Mouse (Mus musculus): ENCODE results near the gene Ing1. TPM values are rescaled to one million over a fixed set of nuclear protein-coding genes. Genes with fewer than 3 reads are reported as not detected.

The Ing1 gene
- polyA plus RNA-seq, 1 experiment from 2014 or later = 29.1 TPM

DNA sequence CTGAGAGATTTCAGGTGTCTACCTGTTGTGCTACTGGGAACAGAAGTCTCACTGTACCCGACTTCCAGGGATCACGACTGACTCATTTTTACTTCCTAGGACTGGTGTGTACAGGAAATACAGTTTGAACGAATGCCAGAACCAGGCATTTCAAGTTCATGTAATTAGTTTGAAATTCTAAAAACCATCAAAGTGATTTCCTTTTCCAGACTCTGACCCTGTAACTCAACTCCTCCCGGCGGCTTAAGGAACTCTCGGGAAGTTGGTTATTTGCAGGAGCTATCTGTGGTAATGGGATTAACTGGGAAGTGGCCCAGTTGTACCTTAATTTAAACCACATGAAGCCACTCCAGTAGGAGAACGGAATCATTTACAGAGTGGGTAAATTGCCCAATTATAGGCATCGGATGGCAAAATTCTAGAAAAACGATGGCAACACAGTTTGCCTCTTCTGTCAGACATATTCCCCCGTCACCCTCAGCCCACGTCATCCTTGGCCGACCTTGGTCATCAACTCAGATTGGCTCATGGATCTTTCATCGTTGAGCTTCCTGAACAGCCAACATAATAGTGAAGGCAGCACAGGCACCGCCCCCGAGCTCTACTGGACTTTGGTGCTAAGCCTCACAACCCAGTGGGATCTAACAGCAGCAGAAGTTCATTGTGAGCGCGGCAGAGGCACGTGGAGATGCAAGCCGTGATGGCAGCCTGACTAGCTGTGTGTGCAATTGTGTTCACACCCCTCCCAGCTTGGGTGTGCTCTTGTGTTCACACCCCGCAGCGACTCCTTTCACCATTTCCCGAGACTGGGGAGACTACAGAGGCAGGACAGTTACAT is 14.1 kb downstream of the Ing1 start:
- Histone ChIP-seq H3K9ac (ENCODE audit: low read length) (no peak overlapping the region), H3K9me3 (replicated peaks; ENCODE audit: control insufficient read depth, low read length) (0 out of 2 replicates have a peak, but pooled peaks cover 2% of the 10 kb centered on the region), H3K27me3 (ENCODE audit: control insufficient read depth, insufficient read depth, low read length) (no peaks in the 10 kb centered on the region), H3K4me1 (ENCODE audit: control insufficient read depth, insufficient read depth, low read length) (no peaks in the 10 kb centered on the region), H3K36me3 (ENCODE audit: control insufficient read depth, insufficient read depth) (peaks cover 11% of the 10 kb centered on the region), H3K27ac (ENCODE audit: low read length) (no peak overlapping the region), H3K4me3 (ENCODE audit: low read length) (no peak overlapping the region), H3K4me2 (ENCODE audit: low read depth, low read length) (no peak overlapping the region)
- WGBS = 78% methylated on average over 22 of the region's 22 CpGs
- ATAC-seq (replicated peaks; ENCODE audit: extremely low read depth, insufficient read depth, low FRiP score) = no peak

DNA sequence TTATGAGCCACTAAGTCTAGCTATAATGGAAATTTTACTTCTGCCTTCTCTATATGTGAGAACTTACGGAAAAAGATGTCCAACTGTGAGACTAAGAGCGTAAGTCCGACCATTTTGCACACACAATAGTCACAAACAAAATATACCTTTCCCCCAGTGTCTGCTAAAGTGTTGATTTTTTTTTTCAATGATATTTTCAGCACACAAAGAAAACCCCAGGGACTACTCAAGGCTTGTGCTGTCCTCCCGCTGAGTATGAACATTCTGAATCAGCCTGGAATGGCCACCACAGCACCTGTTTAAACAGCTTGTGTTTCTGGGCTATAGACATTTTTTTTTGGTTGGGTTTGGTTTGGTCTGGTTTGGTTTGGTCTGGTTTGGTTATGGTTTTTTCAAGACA is 15.4 kb downstream of the Ing1 start:
- 0 out of 2 replicates have a peak, but pooled peaks cover 7% of the 10 kb centered on the region for H3K36me3 ChIP-seq (ENCODE audit: control insufficient read depth, insufficient read depth)
- H3K4me2 ChIP-seq (ENCODE audit: low read depth, low read length) = no peak overlapping the region
- ATAC-seq (replicated peaks; ENCODE audit: extremely low read depth, insufficient read depth, low FRiP score) = no peak
- H3K9ac ChIP-seq (ENCODE audit: low read length) = no peak overlapping the region
- no peak overlapping the region for H3K4me3 ChIP-seq (ENCODE audit: low read length)
- H3K9me3 ChIP-seq (replicated peaks; ENCODE audit: control insufficient read depth, low read length) = no peaks in the 10 kb centered on the region
- WGBS = 94% methylated on average over 4 of the region's 4 CpGs
- H3K4me1 ChIP-seq (ENCODE audit: control insufficient read depth, insufficient read depth, low read length) = no peaks in the 10 kb centered on the region; the same call in 1 of the 2 replicates
- H3K27ac ChIP-seq (ENCODE audit: low read length) = no peak overlapping the region
- no peaks in the 10 kb centered on the region for H3K27me3 ChIP-seq (ENCODE audit: control insufficient read depth, insufficient read depth, low read length)

DNA sequence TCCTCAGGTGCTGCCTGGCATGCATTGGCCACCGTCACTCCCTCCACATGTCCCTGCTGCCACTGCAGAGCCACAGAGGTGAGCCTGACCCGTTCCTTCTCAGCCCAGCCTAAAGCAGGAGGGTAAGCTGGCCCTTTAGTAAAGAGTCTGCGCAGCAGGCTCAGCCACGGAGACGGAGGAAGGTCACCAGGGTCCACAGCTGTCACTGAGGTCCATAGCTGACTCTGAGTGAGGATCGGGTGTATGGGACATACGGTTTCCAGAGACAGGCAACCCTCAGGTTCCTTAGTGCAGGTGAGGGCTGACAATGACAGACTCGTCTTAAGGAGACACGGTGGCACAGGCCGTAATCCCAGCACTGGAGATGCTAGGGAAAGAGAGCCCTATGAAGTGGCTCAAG is 16.6 kb downstream of the Ing1 start:
- ATAC-seq (replicated peaks; ENCODE audit: extremely low read depth, insufficient read depth, low FRiP score) = no peak
- Histone ChIP-seq H3K4me1 (ENCODE audit: control insufficient read depth, insufficient read depth, low read length) (no peaks in the 10 kb centered on the region; the same call in 1 of the 2 replicates), H3K4me3 (ENCODE audit: low read length) (no peak overlapping the region), H3K36me3 (ENCODE audit: control insufficient read depth, insufficient read depth) (0 out of 2 replicates have a peak, but pooled peaks cover 4% of the 10 kb centered on the region), H3K27ac (ENCODE audit: low read length) (no peak overlapping the region), H3K9ac (ENCODE audit: low read length) (no peak overlapping the region), H3K27me3 (ENCODE audit: control insufficient read depth, insufficient read depth, low read length) (no peaks in the 10 kb centered on the region), H3K9me3 (replicated peaks; ENCODE audit: control insufficient read depth, low read length) (no peaks in the 10 kb centered on the region), H3K4me2 (ENCODE audit: low read depth, low read length) (no peak overlapping the region)
- WGBS = 85% methylated on average over 10 of the region's 10 CpGs

DNA sequence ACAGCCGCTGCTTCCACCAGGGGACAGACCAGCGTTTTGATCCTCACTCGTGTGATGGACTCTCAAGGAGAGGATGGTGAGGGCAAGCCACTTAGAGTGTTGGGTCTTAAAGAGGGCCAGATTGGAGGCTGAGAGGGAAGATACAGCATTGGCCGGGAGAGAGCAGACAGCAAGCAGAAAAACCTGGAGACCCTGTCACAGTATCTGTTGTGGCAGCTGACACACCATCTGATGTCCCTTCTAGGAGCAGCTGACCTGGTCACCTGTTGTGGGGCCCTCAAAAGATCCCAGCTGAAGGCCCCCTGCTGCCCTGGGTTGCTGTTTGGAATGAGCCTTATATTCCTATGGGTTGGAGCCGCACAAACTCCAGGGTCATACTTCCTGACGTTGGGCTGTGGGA is 17.1 kb downstream of the Ing1 start:
- no peak overlapping the region for H3K27ac ChIP-seq (ENCODE audit: low read length)
- 0 out of 2 replicates have a peak, but pooled peaks cover 2% of the 10 kb centered on the region for H3K36me3 ChIP-seq (ENCODE audit: control insufficient read depth, insufficient read depth)
- ATAC-seq (replicated peaks; ENCODE audit: extremely low read depth, insufficient read depth, low FRiP score) = no peak
- WGBS = 62% methylated on average over 6 of the region's 6 CpGs
- no peaks in the 10 kb centered on the region for H3K27me3 ChIP-seq (ENCODE audit: control insufficient read depth, insufficient read depth, low read length)
- H3K4me1 ChIP-seq (ENCODE audit: control insufficient read depth, insufficient read depth, low read length) = no peaks in the 10 kb centered on the region; the same call in 1 of the 2 replicates
- no peak overlapping the region for H3K4me3 ChIP-seq (ENCODE audit: low read length)
- H3K9me3 ChIP-seq (replicated peaks; ENCODE audit: control insufficient read depth, low read length) = no peaks in the 10 kb centered on the region
- no peak overlapping the region for H3K9ac ChIP-seq (ENCODE audit: low read length)
- H3K4me2 ChIP-seq (ENCODE audit: low read depth, low read length) = no peak overlapping the region

DNA sequence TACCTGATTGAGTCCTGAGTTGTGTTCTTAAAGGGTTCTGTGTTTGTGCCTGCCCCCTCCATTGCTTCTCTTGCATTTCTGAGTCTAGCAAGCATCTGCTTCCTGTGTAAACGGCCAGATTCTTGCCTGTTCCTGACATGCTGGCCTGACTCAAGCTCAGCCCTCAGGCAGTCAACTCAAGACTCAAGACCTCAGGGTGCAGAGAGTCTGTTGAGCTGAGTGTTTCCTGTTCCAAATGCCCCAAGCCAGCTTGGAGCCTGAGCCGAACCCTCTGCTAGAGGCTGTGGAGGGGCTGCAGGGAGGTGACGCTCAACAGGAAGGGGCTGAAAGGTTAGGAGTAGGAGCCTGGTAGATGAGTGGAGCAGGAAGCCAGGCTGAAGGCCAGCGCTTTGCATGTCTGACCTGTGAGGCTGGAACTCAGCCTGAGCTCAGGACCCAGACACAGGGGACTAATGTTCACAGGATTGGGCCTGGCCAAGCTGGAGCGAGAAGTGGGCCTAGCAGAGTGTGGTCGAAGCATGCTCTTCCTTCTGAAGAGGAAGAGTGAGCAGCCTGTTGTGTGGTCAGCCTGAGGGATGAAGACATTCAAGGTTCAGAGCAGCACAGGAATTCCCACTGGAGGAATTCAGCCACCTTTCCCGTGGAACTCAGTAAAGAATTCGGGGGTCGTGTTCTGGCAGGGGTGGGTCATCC is 19.7 kb downstream of the Ing1 start:
- ATAC-seq (replicated peaks; ENCODE audit: extremely low read depth, insufficient read depth, low FRiP score) = peak; percentile 21; the same call in 1 of the 2 replicates

DNA sequence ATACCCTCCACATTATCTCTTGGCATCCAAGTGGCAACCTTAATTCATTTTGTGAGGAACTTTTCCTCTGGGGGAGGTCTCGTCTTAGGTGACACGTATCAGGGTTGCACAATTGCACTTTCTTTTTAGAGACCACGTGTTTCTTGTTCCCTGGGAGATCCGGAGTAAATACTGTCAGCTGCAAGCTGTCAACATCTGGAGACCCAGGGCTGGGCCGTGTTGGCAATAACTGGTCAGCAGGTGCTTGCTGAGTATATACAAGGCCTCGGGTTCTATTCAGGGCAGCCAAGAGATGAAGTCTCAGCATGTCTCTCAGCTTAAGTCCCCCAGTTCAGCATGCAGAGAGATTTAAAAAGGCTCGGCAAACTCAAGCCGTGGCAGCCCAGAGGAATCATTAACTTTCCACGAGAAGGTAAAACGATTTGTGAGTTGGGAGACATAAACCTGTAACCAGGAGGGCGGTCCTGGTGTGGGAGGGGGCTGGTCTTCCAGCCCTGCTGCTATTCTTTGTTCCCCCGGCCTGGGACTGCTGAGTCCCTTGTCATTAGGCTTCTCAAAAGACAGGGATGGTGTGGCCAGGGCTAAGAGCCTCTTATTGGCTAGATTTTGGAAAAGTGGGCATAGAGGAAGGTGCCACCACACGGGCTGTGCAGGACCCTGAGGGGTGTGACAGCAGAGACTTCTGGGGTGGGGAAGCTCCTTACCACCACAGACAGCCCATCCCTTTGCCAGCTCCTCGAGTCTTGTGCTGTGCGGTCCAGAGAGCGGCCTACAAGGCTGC is 20.4 kb downstream of the Ing1 start:
- peak; percentile 35; the same call in 1 of the 2 replicates for ATAC-seq (replicated peaks; ENCODE audit: extremely low read depth, insufficient read depth, low FRiP score)
- H3K9me3 ChIP-seq (replicated peaks; ENCODE audit: control insufficient read depth, low read length) = no peaks in the 10 kb centered on the region
- H3K36me3 ChIP-seq (ENCODE audit: control insufficient read depth, insufficient read depth) = no peaks in the 10 kb centered on the region
- no peaks in the 10 kb centered on the region for H3K27me3 ChIP-seq (ENCODE audit: control insufficient read depth, insufficient read depth, low read length)
- no peak overlapping the region for H3K4me3 ChIP-seq (ENCODE audit: low read length)
- H3K4me1 ChIP-seq (ENCODE audit: control insufficient read depth, insufficient read depth, low read length) = no peaks in the 10 kb centered on the region; the same call in 1 of the 2 replicates
- no peak overlapping the region for H3K9ac ChIP-seq (ENCODE audit: low read length)
- 62% methylated on average over 16 of the region's 16 CpGs for WGBS
- no peak overlapping the region for H3K4me2 ChIP-seq (ENCODE audit: low read depth, low read length)
- no peak overlapping the region for H3K27ac ChIP-seq (ENCODE audit: low read length)

More for the DNA sequence above, 19.7 kb downstream of the Ing1 start:
- Histone ChIP-seq H3K4me3 (ENCODE audit: low read length) (no peak overlapping the region), H3K9ac (ENCODE audit: low read length) (no peak overlapping the region; the same call in 1 of the 2 replicates), H3K36me3 (ENCODE audit: control insufficient read depth, insufficient read depth) (no peaks in the 10 kb centered on the region), H3K9me3 (replicated peaks; ENCODE audit: control insufficient read depth, low read length) (no peaks in the 10 kb centered on the region), H3K27ac (ENCODE audit: low read length) (no peak overlapping the region), H3K27me3 (ENCODE audit: control insufficient read depth, insufficient read depth, low read length) (no peaks in the 10 kb centered on the region), H3K4me2 (ENCODE audit: low read depth, low read length) (no peak overlapping the region), H3K4me1 (ENCODE audit: control insufficient read depth, insufficient read depth, low read length) (no peaks in the 10 kb centered on the region; the same call in 1 of the 2 replicates)
- WGBS = 58% methylated on average over 9 of the region's 9 CpGs

DNA sequence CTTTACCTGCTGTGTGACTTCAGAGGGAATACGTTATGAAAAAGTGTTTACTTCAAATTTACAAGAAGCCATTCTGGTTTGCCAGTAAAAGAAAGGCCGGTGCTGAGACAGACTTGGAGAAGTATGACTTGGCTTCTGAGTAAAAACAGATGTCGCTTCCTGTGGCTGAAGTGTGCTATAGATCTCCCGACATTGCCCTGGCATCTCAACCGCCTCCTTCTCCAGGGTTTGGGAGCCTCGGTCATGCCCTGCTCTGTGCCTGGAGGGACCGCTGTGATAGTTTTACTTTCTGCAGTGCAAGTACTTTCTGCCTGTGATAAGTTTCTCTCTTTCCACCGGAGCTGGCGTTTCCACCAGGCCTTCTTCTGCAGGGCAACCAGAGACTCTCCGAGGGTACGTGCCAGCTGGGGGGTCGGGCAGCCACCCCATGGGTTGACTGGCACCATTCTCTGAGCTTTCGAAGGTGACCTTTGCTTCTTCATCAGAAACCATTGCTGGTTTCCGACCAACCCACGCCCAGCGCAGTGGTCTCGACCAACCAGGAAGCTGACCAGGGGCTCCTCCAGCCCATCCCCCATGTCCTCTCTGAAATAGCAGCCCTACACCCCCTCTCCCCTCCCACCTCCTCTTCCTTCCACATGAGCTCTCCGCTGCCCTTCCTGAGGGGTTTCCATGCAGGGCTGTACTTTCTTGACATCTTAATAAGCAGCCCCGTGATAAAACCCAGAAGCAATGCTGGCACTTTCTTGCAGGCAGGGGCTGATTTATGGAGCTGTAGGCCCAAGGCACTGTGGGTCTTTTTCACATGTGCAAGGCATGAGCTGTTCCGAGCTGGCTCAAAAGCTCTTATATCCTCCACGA is 30.4 kb downstream of the Ing1 start:
- Histone ChIP-seq H3K27me3 (ENCODE audit: control insufficient read depth, insufficient read depth, low read length) (no peaks in the 10 kb centered on the region), H3K4me2 (ENCODE audit: low read depth, low read length) (no peak overlapping the region), H3K36me3 (ENCODE audit: control insufficient read depth, insufficient read depth) (no peaks in the 10 kb centered on the region), H3K4me1 (ENCODE audit: control insufficient read depth, insufficient read depth, low read length) (no peaks in the 10 kb centered on the region), H3K9me3 (replicated peaks; ENCODE audit: control insufficient read depth, low read length) (peaks cover 3% of the 10 kb centered on the region), H3K9ac (ENCODE audit: low read length) (no peak overlapping the region), H3K4me3 (ENCODE audit: low read length) (no peak overlapping the region), H3K27ac (ENCODE audit: low read length) (0 out of 2 replicates have a peak overlapping the region, but pooled peaks have one; percentile 41)
- 66% methylated on average over 21 of the region's 21 CpGs for WGBS
- ATAC-seq (replicated peaks; ENCODE audit: extremely low read depth, insufficient read depth, low FRiP score) = no peak

DNA sequence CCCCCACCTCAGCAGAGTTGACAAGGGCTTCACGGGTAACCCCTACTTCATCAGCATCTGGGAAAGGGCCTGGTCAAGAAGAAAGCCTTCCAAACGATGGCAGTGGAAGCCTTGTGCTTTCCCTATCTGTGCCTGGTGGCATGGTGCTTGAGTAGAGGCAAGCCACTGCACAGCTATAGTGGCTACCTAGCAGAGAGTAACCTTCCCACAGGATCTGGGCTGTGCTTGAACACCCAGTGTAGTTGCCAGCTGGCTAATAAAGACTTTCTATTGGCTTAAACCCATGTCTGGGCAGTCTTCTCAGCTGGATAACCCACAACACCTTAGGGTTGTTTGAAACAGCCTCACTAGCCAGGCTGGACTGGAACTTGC is 31.0 kb downstream of the Ing1 start:
- Histone ChIP-seq H3K4me2 (ENCODE audit: low read depth, low read length) (no peak overlapping the region), H3K27ac (ENCODE audit: low read length) (no peak overlapping the region), H3K36me3 (ENCODE audit: control insufficient read depth, insufficient read depth) (no peaks in the 10 kb centered on the region), H3K4me3 (ENCODE audit: low read length) (no peak overlapping the region), H3K9ac (ENCODE audit: low read length) (no peak overlapping the region), H3K4me1 (ENCODE audit: control insufficient read depth, insufficient read depth, low read length) (no peaks in the 10 kb centered on the region), H3K9me3 (replicated peaks; ENCODE audit: control insufficient read depth, low read length) (peaks cover 3% of the 10 kb centered on the region), H3K27me3 (ENCODE audit: control insufficient read depth, insufficient read depth, low read length) (no peaks in the 10 kb centered on the region)
- 63% methylated on average over 2 of the region's 2 CpGs for WGBS
- ATAC-seq (replicated peaks; ENCODE audit: extremely low read depth, insufficient read depth, low FRiP score) = no peak

Measured in heart, embryonic 16.5 days (tissue).